Mouse (Mus musculus) neural tube, embryonic 15.5 days (tissue): Measurements from ENCODE around the gene Phf23. TPM values are rescaled to one million over a fixed set of nuclear protein-coding genes. Genes with fewer than 3 reads are reported as not detected.
A peak's percentile ranks its signal among the peaks of the same experiment; 100 is the strongest.

Experiments
- ATAC-seq: fragments of 200-750 bp; cut with Nextera tagmentation; 2 replicates; pipeline ENCODE4 v1.8.0; 2017; ENCODE audit warnings: mild to moderate bottlenecking, moderate TSS enrichment, moderate library complexity; ENCODE audit not compliant: low FRiP score
- H3K27ac ChIP-seq: fragments of 300-500 bp; sonication (generic); replicated peaks from 2 replicates; pipeline ENCODE4 v1.5.1; 2015; ENCODE audit warnings: mild to moderate bottlenecking, inconsistent platforms
- H3K27me3 ChIP-seq: fragments of 300-500 bp; sonication (generic); replicated peaks from 2 replicates; pipeline ENCODE4 v1.6.1; 2015; ENCODE audit warnings: inconsistent platforms
- H3K36me3 ChIP-seq: fragments of 300-500 bp; sonication (generic); 2 replicates; pipeline ENCODE4 v1.6.1; 2015; ENCODE audit warnings: inconsistent platforms
- H3K4me1 ChIP-seq: fragments of 300-500 bp; sonication (generic); 2 replicates; pipeline ENCODE4 v1.6.1; 2015; ENCODE audit warnings: inconsistent platforms
- H3K4me2 ChIP-seq: fragments of 300-500 bp; sonication (generic); 2 replicates; pipeline ENCODE4 v1.6.1; 2015; ENCODE audit warnings: inconsistent platforms, mild to moderate bottlenecking, moderate library complexity
- H3K4me3 ChIP-seq: fragments of 300-500 bp; sonication (generic); replicated peaks from 2 replicates; pipeline ENCODE4 v1.5.1; 2015; ENCODE audit warnings: mild to moderate bottlenecking, inconsistent platforms
- H3K9ac ChIP-seq: fragments of 300-500 bp; sonication (generic); replicated peaks from 2 replicates; pipeline ENCODE4 v1.6.1; 2015; ENCODE audit warnings: mild to moderate bottlenecking, inconsistent platforms
- H3K9me3 ChIP-seq: fragments of 300-500 bp; sonication (generic); replicated peaks from 2 replicates; pipeline ENCODE4 v1.6.1; 2016; ENCODE audit warnings: inconsistent platforms
- WGBS: fragments of 180-500 bp; shearing (Covaris S2); methylation state at CpG from one replicate; pipeline ENCODE4 v1.1.7; 2015; ENCODE audit warnings: mixed read lengths; 5-methylcytosine and 5-hydroxymethylcytosine counted together
- polyA plus RNA-seq: library from polyadenylated mRNA; unstranded; fragments of >200 nt; fragmentation: Nextera tagmentation; extraction: Ambion mirVana; gene quantifications from 2 replicates; pipeline ENCODE4 v1.2.1, GENCODE M21; 2015

Gene Phf23
- polyA plus RNA-seq, 1 experiment from 2014 or later = 53.5 TPM

DNA sequence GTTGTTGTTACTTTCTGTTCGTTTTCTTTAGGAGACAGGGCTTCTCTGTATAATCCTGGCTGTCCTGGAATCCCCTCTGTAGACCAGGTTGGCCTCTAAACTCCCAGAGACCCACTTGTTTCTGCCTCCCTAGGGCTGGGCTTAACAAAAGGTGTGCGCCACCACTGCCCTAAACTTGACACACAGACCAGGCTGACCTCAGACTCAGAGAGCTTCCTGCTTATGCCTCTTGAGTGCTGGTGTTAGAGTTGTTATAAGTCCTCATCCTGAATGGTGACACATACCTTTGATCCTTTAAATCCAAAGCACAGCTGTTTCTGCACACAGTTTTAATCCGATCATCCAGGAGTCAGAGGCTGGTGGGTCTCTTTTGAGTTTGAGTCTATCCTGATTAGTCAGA, 2.6 kb upstream of the Phf23 start:
- Histone ChIP-seq H3K27ac (0 out of 2 replicates have a peak overlapping the region, but pooled peaks have one; percentile 15), H3K36me3 (peaks cover 39% of the 10 kb centered on the region), H3K9me3 (no peaks in the 10 kb centered on the region), H3K4me2 (peak overlapping the region; percentile 74), H3K9ac (peak overlapping the region; percentile 92; the same call in 1 of the 2 replicates), H3K4me3 (peak overlapping the region; percentile 77), H3K27me3 (no peaks in the 10 kb centered on the region), H3K4me1 (peaks cover 34% of the 10 kb centered on the region)
- WGBS = 85% methylated on average over 3 of the region's 3 CpGs
- ATAC-seq = no peak

DNA sequence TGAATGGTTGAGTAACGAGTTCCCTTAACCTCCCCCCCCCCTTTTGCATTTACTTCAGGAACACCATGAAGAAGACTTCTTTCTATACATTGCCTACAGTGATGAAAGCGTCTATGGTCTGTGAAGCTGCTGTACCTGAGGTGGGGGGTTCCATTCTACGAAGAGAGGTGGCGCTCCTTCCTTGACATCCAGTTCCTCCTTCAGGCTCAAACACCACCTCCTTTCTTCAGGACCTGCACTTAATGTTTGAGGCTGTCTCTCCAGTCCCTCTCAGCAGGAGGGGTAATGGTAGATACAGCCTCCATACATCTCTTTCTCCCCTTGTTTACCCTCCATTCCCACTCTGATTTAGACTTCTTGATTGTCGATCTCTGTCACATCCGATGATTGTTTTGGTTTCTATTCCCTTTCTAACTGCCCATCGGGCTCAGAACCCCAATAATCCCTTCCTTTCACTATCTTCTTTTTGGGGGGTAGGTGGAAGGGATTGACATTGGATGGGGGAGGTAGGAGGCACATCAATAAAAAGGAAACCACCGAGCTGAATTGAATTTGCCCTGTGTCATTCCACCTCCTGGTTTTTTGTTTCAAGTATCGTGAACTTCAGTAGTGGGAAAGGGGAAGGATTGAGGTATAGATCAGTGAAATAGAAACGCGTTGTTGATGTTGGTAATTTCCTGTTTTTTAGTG, 1.0 kb upstream of the Phf23 start:
- peak overlapping the region; percentile 33; the same call in 1 of the 2 replicates for H3K27ac ChIP-seq
- no peak for ATAC-seq
- 89% methylated on average over 11 of the region's 11 CpGs for WGBS
- H3K4me2 ChIP-seq = peak overlapping the region; percentile 73
- H3K4me1 ChIP-seq = peaks cover 45% of the 10 kb centered on the region
- peaks cover 39% of the 10 kb centered on the region for H3K36me3 ChIP-seq
- no peaks in the 10 kb centered on the region for H3K27me3 ChIP-seq
- H3K4me3 ChIP-seq = peak overlapping the region; percentile 89; the same call in 1 of the 2 replicates
- H3K9me3 ChIP-seq = no peaks in the 10 kb centered on the region
- H3K9ac ChIP-seq = no peak overlapping the region

DNA sequence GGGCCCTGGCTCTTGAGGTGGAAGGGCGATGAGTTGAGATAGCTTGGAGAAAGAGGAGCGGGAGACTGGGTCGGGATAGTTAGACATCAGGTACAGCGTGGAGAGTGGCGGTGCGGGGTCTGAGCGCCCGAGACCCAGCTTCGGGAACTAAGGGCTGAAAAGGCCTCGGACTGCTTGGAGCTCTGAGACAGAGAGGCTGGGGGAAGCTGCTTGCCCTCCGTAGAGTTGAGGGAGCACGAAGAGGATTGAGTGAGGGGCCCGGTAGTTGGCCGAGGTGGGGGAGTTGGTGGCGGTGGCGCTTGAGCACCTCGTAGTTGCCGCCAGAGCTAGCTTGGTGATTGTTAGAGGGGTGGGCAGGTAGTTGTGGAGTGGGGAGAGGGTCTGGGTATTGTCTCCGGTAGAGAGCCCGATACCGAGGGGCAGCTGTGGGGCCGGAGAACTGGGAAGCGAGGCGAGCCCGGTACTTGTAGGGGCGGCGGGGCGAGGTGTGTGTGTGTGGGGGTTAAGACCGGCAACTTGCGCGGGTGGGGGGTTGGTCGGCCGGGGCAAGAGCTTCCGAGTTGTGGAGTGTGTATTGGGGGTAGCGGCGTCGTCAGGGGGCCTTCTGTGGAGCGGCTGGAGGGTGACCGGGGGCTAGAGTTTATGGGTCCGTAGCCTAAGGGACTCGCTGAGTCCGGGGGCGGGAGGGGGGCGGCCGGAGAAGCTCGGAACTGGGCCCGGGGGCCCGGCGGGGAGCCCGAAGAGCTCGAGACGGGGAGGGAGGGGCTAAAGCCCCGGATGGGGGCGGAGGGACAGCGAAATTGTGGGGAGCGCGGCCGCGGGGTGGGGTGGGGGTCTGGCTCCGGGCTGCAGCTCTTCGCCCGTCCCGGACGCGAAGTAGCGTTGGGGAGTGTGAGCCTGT, 834 bp downstream of the Phf23 start:
- H3K36me3 ChIP-seq = peaks cover 36% of the 10 kb centered on the region
- H3K4me3 ChIP-seq = peak overlapping the region; percentile 89
- peak overlapping the region; percentile 83 for H3K9ac ChIP-seq
- peak overlapping the region; percentile 94 for H3K27ac ChIP-seq
- H3K4me2 ChIP-seq = peak overlapping the region; percentile 73
- H3K27me3 ChIP-seq = no peaks in the 10 kb centered on the region
- ATAC-seq = peak; percentile 9
- peaks cover 49% of the 10 kb centered on the region for H3K4me1 ChIP-seq
- H3K9me3 ChIP-seq = no peaks in the 10 kb centered on the region
- WGBS = 2% methylated on average over 66 of the region's 66 CpGs

DNA sequence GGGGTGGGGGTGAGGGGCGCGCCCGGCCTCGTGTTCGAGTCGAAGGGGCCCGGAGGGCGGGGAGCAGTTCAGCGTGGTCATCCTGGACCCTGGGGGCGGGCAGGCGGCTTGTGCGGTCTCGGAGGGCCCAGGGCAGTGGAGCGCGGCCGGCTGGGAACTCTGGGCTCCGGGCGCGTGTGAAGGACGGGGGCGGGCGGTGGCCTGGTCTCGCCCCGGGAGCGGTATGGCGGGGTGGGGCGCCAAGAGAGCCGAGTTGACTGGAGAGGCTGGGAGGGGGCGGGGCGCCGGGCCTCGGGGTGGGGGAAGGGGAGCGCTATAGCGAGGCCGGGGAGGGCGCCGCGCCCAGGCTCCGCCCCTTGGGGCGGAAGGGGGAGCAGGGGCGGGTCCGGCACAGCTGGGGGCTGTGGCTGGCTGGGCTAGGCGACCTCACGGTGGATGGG, 1.5 kb downstream of the Phf23 start:
- peak overlapping the region; percentile 83 for H3K9ac ChIP-seq
- H3K36me3 ChIP-seq = peaks cover 36% of the 10 kb centered on the region
- peak; percentile 9 for ATAC-seq
- H3K4me1 ChIP-seq = peaks cover 56% of the 10 kb centered on the region
- H3K27me3 ChIP-seq = no peaks in the 10 kb centered on the region
- H3K4me2 ChIP-seq = peak overlapping the region; percentile 73
- H3K9me3 ChIP-seq = no peaks in the 10 kb centered on the region
- H3K4me3 ChIP-seq = peak overlapping the region; percentile 89
- WGBS = under 1% methylated on average over 39 of the region's 44 CpGs
- peak overlapping the region; percentile 94 for H3K27ac ChIP-seq

DNA sequence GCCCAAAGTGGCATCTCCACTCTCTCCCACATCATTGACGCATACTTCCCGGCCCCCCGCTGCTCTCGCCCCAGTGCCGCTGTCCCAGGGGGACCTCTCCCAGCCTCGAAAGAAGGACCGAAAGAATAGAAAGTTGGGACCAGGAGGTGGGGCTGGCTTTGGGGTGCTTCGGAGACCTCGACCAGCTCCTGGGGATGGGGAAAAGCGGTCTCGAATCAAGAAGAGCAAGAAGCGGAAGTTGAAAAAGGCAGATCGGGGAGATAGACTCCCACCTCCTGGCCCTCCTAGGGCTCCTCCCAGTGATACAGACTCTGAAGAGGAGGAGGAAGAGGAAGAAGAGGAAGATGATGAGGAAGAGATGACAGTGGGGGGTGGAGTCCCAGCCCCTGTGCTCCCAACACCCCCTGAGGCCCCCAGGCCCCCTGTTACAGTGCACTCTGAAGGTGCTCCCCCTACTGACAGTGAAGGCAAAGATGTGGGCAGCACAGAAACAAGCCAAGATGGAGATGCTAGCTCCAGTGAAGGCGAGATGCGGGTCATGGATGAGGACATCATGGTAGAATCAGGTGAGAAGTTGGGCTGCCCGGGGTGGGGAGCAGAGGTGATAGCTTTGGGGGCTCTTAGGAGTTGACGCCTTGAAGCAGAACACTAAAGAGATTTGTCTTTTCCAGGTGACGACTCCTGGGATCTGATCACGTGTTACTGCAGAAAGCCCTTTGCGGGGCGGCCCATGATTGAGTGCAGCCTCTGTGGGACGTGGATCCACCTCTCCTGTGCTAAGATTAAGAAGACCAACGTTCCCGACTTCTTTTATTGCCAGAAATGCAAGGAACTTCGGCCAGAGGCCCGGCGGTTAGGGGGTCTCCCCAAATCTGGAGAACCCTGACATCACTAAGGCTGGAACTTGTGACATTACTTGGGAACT, 3.3 kb downstream of the Phf23 start:
- peaks cover 63% of the 10 kb centered on the region for H3K4me1 ChIP-seq
- WGBS = 94% methylated on average over 27 of the region's 27 CpGs
- H3K27ac ChIP-seq = no peak overlapping the region
- H3K27me3 ChIP-seq = no peaks in the 10 kb centered on the region
- H3K4me3 ChIP-seq = no peak overlapping the region
- H3K9ac ChIP-seq = no peak overlapping the region
- ATAC-seq = no peak
- no peaks in the 10 kb centered on the region for H3K9me3 ChIP-seq
- no peak overlapping the region for H3K4me2 ChIP-seq
- H3K36me3 ChIP-seq = peaks cover 30% of the 10 kb centered on the region

DNA sequence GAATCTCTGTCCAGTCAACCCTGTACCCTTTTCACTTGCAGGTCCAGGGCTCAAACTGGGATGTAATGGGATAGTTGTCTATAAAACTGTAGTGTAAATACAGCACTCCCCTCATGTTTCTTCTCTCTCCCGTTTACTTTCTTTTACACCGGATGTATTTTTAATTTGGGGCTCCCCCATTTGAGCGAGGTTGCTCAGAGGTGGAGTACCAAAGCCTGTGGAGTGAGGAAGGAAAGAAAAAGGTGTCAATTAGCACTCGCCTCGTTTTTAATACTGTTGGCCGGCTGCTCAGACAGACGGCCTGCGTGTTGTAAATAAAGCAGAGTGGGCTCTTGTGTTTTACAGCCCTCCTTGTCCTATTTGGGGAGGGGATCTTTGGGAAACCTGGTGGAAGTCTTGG, 4.1 kb downstream of the Phf23 start:
- Histone ChIP-seq H3K4me1 (peaks cover 63% of the 10 kb centered on the region), H3K4me2 (peak overlapping the region; percentile 79)
- 71% methylated on average over 8 of the region's 8 CpGs for WGBS

DNA sequence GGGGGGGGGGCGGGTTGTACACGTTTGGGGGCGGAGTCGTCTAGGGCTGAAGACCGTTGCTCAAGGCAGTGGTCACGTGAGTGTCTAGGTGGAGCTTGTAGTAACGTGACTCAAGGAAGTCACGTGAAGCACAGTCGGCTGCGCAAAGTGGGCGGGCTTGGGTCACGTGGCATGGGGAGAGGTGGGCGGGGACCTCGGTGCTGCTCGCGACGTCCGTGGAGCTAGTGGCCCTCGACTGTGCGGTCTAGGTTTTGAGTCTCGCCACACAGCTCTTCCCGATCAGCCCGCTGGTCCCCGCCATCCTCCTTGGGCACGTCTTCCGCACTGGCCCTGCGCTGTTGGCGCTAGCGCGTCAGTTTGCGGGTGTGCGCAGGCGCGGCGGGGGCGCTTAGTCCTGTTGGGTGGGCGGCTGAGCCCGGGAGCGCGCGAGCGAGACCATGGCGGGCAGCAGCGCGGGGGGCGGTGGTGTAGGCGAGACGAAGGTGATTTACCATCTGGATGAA, 4.9 kb downstream of the Phf23 start, which contains the start of gene Dvl2:
TSS of gene Dvl2 (plus strand) at position 200 of the 503 bp plus-strand sequence.
- ATAC-seq = peak; percentile 66
- no peaks in the 10 kb centered on the region for H3K9me3 ChIP-seq
- peaks cover 32% of the 10 kb centered on the region for H3K36me3 ChIP-seq
- no peaks in the 10 kb centered on the region for H3K27me3 ChIP-seq
- H3K4me1 ChIP-seq = peaks cover 65% of the 10 kb centered on the region
- WGBS = under 1% methylated on average over 48 of the region's 48 CpGs
- peak within 1 kb of the TSS; percentile 99 for H3K27ac ChIP-seq
- H3K9ac ChIP-seq = peak within 1 kb of the TSS; percentile 83
- H3K4me2 ChIP-seq = peak within 1 kb of the TSS; percentile 79
- H3K4me3 ChIP-seq = peak within 1 kb of the TSS; percentile 84

More for the DNA sequence above, 4.1 kb downstream of the Phf23 start:
- Histone ChIP-seq H3K9me3 (no peaks in the 10 kb centered on the region), H3K9ac (no peak overlapping the region), H3K4me3 (peak overlapping the region; percentile 84), H3K36me3 (peaks cover 24% of the 10 kb centered on the region), H3K27me3 (no peaks in the 10 kb centered on the region), H3K27ac (peak overlapping the region; percentile 99)
- ATAC-seq = no peak

DNA sequence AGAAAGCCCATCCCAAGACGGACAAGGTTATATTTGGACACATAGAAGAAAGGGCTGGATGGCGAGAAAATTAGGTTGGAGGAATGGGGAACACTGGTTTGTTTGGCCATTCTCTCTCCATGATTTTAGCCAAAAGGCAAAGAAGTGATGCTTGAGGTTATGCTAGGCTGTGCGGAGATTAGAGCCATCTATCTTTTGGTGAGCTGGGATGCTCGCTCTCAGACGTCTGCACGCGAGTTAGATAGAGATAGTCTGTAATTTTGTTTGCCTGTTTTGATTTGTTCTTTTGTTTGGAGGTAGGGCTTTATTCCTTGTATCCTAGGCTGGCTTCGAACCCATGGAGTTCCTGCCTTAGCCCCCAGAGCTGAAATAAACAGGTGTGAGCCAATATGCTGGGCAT, 5.6 kb downstream of the Phf23 start:
- 14% methylated on average over 8 of the region's 8 CpGs for WGBS
- peaks cover 39% of the 10 kb centered on the region for H3K36me3 ChIP-seq

DNA sequence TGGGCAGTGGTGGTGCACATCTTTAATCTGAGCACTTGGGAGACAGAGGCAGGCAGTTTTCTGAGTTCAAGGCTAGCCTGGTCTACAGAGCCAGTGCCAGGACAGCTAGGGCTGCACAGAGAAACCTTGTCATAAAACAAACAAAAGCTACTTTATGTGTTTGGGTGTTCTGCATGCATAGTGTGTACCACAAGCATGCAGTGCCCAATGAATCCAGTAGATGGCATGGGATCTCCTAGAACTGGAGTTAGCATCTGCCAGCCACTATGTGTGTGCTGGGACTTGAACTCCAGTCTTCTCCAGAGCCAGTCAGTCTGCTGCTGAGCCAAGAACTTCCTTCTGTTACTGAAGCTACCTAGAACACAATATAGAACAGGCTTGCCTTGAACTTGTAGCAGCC, 6.3 kb downstream of the Phf23 start:
- Histone ChIP-seq H3K9me3 (no peaks in the 10 kb centered on the region), H3K4me1 (peaks cover 65% of the 10 kb centered on the region), H3K27me3 (no peaks in the 10 kb centered on the region), H3K9ac (peak overlapping the region; percentile 83), H3K4me3 (peak overlapping the region; percentile 84), H3K36me3 (peaks cover 46% of the 10 kb centered on the region), H3K4me2 (peak overlapping the region; percentile 79), H3K27ac (no peak overlapping the region)
- ATAC-seq = no peak

More for the DNA sequence above, 5.6 kb downstream of the Phf23 start:
- peak overlapping the region; percentile 83 for H3K9ac ChIP-seq
- peaks cover 65% of the 10 kb centered on the region for H3K4me1 ChIP-seq
- H3K9me3 ChIP-seq = no peaks in the 10 kb centered on the region
- H3K27me3 ChIP-seq = no peaks in the 10 kb centered on the region
- ATAC-seq = no peak
- peak overlapping the region; percentile 84 for H3K4me3 ChIP-seq
- H3K4me2 ChIP-seq = peak overlapping the region; percentile 79
- peak overlapping the region; percentile 99 for H3K27ac ChIP-seq

DNA sequence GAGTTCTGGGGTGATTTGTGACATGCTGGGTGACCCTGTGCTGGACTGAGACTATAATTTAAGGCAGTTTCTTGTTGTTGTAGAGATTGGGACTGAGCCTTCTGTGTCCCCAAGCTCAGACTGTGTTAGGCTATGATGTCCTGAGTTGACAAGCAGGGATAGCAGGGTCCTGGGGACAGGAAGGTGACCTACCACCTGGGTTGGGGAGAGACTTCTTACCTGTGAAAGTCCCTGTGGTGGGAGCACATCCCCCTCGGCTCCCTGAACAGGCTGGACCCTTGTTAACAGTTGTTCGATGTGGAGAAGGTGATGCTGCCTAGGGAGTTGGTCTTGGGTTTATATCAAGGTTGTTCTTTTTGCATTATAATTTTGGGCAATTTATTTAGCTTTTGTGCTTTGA, 6.9 kb downstream of the Phf23 start:
- H3K9ac ChIP-seq = 0 out of 2 replicates have a peak overlapping the region, but pooled peaks have one; percentile 10
- ATAC-seq = no peak
- no peak overlapping the region for H3K27ac ChIP-seq
- peak overlapping the region; percentile 79 for H3K4me2 ChIP-seq
- H3K27me3 ChIP-seq = no peaks in the 10 kb centered on the region
- H3K4me1 ChIP-seq = peaks cover 62% of the 10 kb centered on the region
- peak overlapping the region; percentile 84 for H3K4me3 ChIP-seq
- H3K36me3 ChIP-seq = peaks cover 52% of the 10 kb centered on the region
- no peaks in the 10 kb centered on the region for H3K9me3 ChIP-seq
- WGBS = 94% methylated on average over 2 of the region's 2 CpGs

DNA sequence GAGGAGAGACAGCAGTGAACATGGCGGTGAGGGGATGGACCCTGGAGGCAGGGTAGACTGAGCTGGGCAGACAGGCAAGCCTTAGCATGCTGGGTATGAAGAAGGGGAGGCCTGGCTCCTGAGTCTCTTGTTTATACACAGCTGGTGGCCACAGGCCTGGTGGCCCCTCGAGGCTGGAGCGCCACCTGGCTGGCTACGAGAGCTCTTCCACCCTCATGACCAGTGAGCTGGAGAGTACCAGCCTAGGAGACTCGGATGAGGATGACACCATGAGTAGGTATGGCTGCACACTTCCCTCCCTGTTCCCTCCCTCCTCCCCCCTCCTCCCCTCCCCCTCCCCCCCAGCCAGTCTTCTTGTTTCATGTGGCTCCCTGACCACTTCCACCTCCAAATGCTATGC, 9.9 kb downstream of the Phf23 start:
- 46% methylated on average over 5 of the region's 5 CpGs for WGBS
- ATAC-seq = no peak
- no peak overlapping the region for H3K4me2 ChIP-seq
- no peak overlapping the region for H3K9ac ChIP-seq
- no peaks in the 10 kb centered on the region for H3K27me3 ChIP-seq
- peaks cover 61% of the 10 kb centered on the region for H3K36me3 ChIP-seq
- peaks cover 40% of the 10 kb centered on the region for H3K4me1 ChIP-seq
- no peaks in the 10 kb centered on the region for H3K9me3 ChIP-seq
- no peak overlapping the region for H3K4me3 ChIP-seq
- H3K27ac ChIP-seq = no peak overlapping the region
